Mouse (Mus musculus) liver, embryonic 16.5 days (tissue): ENCODE results near the gene Olig1. TPM values are rescaled to one million over a fixed set of nuclear protein-coding genes. Genes with fewer than 3 reads are reported as not detected.

ENCODE experiments used
- ATAC-seq: fragments of 200-750 bp; cut with Nextera tagmentation; 2 replicates; pipeline ENCODE4 v1.8.0; 2017; ENCODE audit warnings: low read depth, mild to moderate bottlenecking, moderate number of reproducible peaks, moderate library complexity
- H3K27ac ChIP-seq: fragments of 300-500 bp; sonication (generic); 2 replicates; pipeline ENCODE4 v1.5.1; 2014; ENCODE audit warnings: mild to moderate bottlenecking, low read length
- H3K27me3 ChIP-seq: fragments of 300-500 bp; sonication (generic); 2 replicates; pipeline ENCODE4 v1.6.1; 2014; ENCODE audit warnings: low read depth, low read length, mixed read lengths; ENCODE audit not compliant: control insufficient read depth, insufficient read depth
- H3K36me3 ChIP-seq: fragments of 300-500 bp; sonication (generic); 2 replicates; pipeline ENCODE4 v1.6.1; 2014; ENCODE audit warnings: mild to moderate bottlenecking; ENCODE audit not compliant: control insufficient read depth, insufficient read depth
- H3K4me1 ChIP-seq: fragments of 300-500 bp; sonication (generic); 2 replicates; pipeline ENCODE4 v1.6.1; 2014; ENCODE audit warnings: low read depth, low read length, mixed read lengths; ENCODE audit not compliant: control insufficient read depth
- H3K4me2 ChIP-seq: fragments of 300-500 bp; sonication (generic); 2 replicates; pipeline ENCODE4 v1.6.1; 2014; ENCODE audit warnings: low read depth, low read length, mixed read lengths
- H3K4me3 ChIP-seq: fragments of 300-500 bp; sonication (generic); 2 replicates; pipeline ENCODE4 v1.5.1; 2014; ENCODE audit warnings: low read depth, mild to moderate bottlenecking, low read length
- H3K9ac ChIP-seq: fragments of 300-500 bp; sonication (generic); 2 replicates; pipeline ENCODE4 v1.6.1; 2014; ENCODE audit warnings: low read depth, low read length
- H3K9me3 ChIP-seq: fragments of 300-500 bp; sonication (generic); replicated peaks from 2 replicates; pipeline ENCODE4 v1.6.1; 2016; ENCODE audit warnings: low read length; ENCODE audit not compliant: control insufficient read depth
- WGBS: fragments of 180-500 bp; shearing (Covaris S2); extraction: QIAGEN DNeasy Blood & Tissue Kit; methylation state at CpG from one replicate; pipeline ENCODE4 v1.1.7; 2014; ENCODE audit not compliant: insufficient replicate concordance; 5-methylcytosine and 5-hydroxymethylcytosine counted together
- polyA plus RNA-seq: library from polyadenylated mRNA; unstranded; fragments of >200 nt; fragmentation: Nextera tagmentation; extraction: Ambion mirVana; gene quantifications from 2 replicates; pipeline ENCODE4 v1.2.1, GENCODE M21; 2015

Olig1 gene
- polyA plus RNA-seq, 1 experiment from 2014 or later: 0.05 TPM

DNA sequence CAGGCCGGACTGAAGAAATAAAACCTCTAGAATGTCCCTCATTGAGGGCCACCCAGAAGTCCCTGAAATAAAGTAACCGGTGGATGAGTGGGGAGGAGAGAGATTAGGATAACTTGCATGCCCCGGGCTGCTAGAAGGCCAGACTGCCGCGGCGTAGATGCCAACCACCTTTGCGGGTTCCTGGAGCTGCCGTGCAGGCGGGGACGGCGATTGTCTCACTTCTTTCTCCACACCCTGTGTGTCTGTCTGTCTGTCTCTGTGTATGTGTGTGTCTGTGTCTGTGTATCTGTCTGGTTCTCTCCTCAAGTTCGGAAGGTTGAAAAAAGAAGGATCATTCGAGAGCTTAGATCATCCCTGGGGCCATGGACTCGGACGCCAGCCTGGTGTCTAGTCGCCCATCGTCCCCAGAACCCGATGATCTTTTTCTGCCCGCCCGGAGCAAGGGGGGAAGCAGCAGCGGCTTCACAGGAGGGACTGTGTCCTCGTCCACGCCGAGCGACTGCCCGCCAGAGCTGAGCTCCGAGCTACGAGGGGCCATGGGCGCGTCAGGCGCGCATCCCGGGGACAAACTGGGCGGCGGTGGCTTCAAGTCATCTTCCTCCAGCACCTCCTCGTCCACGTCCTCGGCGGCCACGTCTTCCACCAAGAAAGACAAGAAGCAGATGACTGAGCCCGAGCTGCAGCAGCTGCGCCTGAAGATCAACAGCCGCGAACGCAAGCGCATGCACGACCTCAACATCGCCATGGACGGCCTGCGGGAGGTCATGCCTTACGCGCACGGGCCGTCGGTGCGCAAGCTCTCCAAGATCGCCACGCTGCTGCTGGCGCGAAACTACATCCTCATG lies 43.3 kb upstream of the Olig1 start:
- no peak overlapping the region for H3K4me2 ChIP-seq
- no peak overlapping the region for H3K27ac ChIP-seq
- no peaks in the 10 kb centered on the region for H3K9me3 ChIP-seq
- no peak for ATAC-seq
- 1% methylated on average over 60 of the region's 60 CpGs for WGBS
- H3K4me3 ChIP-seq: no peak overlapping the region
- H3K36me3 ChIP-seq: no peaks in the 10 kb centered on the region
- H3K27me3 ChIP-seq: peaks cover 100% of the 10 kb centered on the region
- no peaks in the 10 kb centered on the region for H3K4me1 ChIP-seq
- H3K9ac ChIP-seq: no peak overlapping the region

DNA sequence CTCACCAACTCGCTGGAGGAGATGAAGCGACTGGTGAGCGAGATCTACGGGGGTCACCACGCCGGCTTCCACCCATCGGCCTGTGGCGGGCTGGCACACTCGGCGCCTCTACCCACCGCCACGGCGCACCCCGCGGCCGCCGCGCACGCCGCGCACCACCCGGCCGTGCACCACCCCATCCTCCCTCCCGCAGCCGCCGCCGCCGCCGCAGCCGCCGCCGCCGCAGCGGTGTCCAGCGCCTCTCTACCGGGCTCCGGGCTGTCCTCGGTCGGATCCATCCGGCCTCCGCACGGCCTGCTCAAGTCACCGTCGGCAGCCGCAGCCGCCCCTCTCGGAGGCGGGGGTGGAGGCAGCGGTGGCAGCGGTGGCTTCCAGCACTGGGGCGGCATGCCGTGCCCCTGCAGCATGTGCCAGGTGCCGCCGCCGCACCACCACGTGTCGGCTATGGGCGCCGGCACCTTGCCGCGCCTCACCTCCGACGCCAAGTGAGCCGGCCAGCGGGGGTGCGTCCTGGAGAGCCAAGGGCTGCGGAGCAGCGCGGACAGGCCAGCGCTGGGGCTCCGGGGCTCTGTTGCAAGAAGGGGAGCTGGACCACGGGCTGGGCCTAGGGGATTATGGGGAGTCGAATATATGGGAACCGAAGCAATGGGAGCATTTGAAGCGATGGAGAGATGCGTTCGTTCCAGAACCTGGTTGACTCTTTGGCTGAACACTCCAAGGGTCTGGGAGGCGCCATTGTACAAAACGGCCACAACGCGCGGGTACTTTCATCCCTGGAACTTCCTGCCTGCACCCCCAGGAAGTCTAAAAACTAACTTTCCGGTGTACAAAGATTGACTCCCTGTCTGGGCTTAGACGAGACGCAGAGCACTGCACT lies 42.5 kb upstream of the Olig1 start:
- Histone ChIP-seq H3K4me1 (no peaks in the 10 kb centered on the region), H3K27ac (no peak overlapping the region), H3K4me3 (no peak overlapping the region), H3K27me3 (peaks cover 100% of the 10 kb centered on the region), H3K36me3 (no peaks in the 10 kb centered on the region), H3K4me2 (no peak overlapping the region), H3K9ac (no peak overlapping the region), H3K9me3 (no peaks in the 10 kb centered on the region)
- 2% methylated on average over 83 of the region's 85 CpGs for WGBS
- ATAC-seq: no peak

DNA sequence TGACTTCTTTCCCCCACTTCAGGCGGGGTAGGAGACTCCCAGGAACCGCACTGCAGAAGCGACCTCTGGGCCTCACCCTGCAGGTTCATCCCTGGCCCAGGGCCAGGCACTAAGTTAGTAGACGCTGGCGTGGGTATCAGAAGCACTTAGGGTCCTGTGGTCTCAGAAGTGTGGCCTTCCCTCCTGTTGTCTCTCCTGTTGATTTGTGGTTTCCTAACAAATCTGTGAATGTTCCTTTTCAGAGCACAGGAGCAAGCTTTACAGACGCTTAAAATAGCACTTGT lies 41.9 kb upstream of the Olig1 start:
- H3K9ac ChIP-seq: no peak overlapping the region
- no peaks in the 10 kb centered on the region for H3K9me3 ChIP-seq
- H3K4me3 ChIP-seq: no peak overlapping the region
- peaks cover 100% of the 10 kb centered on the region for H3K27me3 ChIP-seq
- ATAC-seq: no peak
- H3K36me3 ChIP-seq: no peaks in the 10 kb centered on the region
- no peak overlapping the region for H3K27ac ChIP-seq
- WGBS: 0% methylated on average over 6 of the region's 6 CpGs
- no peaks in the 10 kb centered on the region for H3K4me1 ChIP-seq
- no peak overlapping the region for H3K4me2 ChIP-seq

DNA sequence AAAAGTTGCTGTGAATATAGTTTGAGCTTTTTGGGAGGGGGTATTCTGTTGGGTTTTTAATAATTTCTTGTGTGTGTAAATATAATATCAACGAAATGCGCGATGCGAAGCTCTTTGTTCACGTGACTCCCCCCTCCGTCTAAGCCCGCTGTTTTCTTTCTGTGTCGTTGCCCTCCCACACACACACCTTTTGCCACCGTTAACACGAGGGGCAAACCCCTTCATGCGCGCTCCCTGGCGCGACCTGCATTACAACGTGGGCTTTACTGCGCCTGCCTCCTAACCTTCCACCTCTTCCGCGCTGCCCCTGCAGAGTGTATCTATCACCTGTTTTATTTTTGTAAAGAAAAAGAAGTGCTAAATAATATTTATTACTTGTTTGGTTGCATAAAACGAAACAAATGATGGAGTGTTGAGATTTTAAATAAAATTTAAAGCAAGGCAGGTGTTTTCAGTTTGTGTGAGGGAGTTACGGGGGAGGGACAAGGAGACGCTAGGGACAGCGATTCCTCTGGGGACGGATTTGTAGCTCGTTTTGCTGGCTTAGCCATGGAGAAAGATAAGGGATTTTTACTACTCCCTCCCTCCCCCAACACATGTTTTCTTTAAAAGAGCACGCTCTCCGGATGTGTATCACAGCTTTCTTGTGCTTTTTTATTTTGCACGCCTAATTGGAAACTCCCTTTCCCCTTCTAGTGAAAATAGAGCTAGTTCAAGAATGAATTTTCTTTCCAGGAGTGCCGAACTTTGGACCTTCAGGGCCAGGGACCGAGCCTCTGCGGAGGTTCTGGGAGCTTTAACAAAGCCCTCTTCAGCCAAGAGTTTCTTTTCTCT lies 41.1 kb upstream of the Olig1 start:
- 2% methylated on average over 30 of the region's 30 CpGs for WGBS
- ATAC-seq: no peak
- H3K9me3 ChIP-seq: no peaks in the 10 kb centered on the region
- no peak overlapping the region for H3K4me3 ChIP-seq
- no peak overlapping the region for H3K4me2 ChIP-seq
- H3K27me3 ChIP-seq: peaks cover 100% of the 10 kb centered on the region
- H3K27ac ChIP-seq: no peak overlapping the region
- no peaks in the 10 kb centered on the region for H3K36me3 ChIP-seq
- no peak overlapping the region for H3K9ac ChIP-seq
- H3K4me1 ChIP-seq: no peaks in the 10 kb centered on the region

DNA sequence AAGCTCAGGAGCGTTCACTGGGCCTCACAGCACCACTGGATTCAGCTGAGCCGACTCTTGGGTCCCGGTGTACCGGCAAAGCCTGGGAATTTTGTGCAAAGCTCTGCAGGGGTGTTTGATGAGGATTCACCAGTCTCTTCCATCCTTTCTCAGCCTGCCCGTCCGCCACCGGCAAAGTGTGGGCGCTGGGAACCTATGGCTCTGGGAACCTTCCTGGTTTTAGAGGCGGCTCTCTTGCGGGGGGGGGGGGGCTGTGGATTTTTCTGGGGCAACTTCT lies 40.6 kb upstream of the Olig1 start:
- Histone ChIP-seq H3K27ac (no peak overlapping the region), H3K4me1 (no peaks in the 10 kb centered on the region), H3K36me3 (no peaks in the 10 kb centered on the region), H3K4me3 (no peak overlapping the region), H3K9ac (no peak overlapping the region), H3K27me3 (peaks cover 100% of the 10 kb centered on the region), H3K9me3 (no peaks in the 10 kb centered on the region), H3K4me2 (no peak overlapping the region)
- no peak for ATAC-seq
- WGBS: 4% methylated on average over 10 of the region's 10 CpGs

DNA sequence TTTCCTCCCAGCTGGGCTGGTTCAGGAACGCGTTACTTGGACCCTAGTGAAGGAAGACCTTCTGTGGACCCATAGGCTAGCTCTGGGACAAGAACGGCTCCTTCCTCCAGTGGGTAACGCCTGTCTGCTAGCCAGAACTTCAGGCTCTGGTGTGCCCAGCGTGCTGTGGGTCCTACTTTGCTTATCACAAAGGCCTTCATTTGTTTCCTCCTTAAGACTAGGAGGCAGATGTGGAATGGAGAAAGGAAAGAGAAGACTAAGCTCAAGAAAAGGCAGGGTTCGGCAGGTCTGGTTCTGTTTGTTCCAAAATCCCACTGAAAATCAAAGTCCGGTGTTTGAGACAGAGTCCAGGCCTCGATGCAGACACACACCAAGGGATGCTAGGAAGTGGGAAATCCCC lies 39.9 kb upstream of the Olig1 start:
- no peak for ATAC-seq

DNA sequence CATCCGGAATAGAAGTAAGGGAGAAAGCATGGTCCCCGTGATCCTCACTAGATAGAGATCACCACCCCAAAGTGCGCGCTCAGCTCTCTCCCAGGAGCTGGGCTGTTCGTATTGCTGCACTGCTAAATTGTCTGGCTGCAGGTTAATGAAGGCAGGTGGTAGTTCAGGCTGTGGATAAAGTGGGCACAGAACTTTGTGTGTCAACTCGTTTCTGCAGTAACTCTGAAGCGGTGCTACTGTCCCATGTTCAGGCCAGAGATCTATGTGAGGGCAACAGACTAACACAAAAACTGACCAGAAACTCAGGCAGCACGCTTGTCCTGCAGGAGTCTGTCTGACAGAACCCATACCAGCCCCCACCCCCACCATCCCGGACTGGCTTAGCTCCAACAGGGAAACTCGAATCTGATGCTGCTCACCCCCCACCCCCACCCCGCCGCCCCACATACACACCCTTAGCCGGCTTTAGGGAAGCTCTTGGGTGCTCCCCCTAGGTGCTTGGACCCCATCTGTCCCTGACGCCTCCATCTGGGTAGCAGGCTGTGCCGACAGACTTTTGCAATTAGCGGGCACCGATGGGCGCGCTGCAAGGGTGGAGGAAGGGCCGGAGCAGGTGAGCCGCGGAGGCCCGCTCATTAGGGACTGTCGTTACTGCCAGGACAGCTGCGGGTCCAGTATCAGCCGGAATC lies 37.6 kb upstream of the Olig1 start:
- Histone ChIP-seq H3K4me1 (no peaks in the 10 kb centered on the region), H3K27ac (no peak overlapping the region), H3K4me2 (no peak overlapping the region), H3K4me3 (no peak overlapping the region), H3K9ac (no peak overlapping the region), H3K27me3 (peaks cover 95% of the 10 kb centered on the region), H3K36me3 (no peaks in the 10 kb centered on the region), H3K9me3 (no peaks in the 10 kb centered on the region)
- 6% methylated on average over 26 of the region's 26 CpGs for WGBS
- no peak for ATAC-seq

More for the DNA sequence above, 39.9 kb upstream of the Olig1 start:
- WGBS: 13% methylated on average over 8 of the region's 8 CpGs
- Histone ChIP-seq H3K27ac (no peak overlapping the region), H3K9ac (no peak overlapping the region), H3K36me3 (no peaks in the 10 kb centered on the region), H3K9me3 (no peaks in the 10 kb centered on the region), H3K4me1 (no peaks in the 10 kb centered on the region), H3K4me2 (no peak overlapping the region), H3K4me3 (no peak overlapping the region), H3K27me3 (peaks cover 100% of the 10 kb centered on the region)

DNA sequence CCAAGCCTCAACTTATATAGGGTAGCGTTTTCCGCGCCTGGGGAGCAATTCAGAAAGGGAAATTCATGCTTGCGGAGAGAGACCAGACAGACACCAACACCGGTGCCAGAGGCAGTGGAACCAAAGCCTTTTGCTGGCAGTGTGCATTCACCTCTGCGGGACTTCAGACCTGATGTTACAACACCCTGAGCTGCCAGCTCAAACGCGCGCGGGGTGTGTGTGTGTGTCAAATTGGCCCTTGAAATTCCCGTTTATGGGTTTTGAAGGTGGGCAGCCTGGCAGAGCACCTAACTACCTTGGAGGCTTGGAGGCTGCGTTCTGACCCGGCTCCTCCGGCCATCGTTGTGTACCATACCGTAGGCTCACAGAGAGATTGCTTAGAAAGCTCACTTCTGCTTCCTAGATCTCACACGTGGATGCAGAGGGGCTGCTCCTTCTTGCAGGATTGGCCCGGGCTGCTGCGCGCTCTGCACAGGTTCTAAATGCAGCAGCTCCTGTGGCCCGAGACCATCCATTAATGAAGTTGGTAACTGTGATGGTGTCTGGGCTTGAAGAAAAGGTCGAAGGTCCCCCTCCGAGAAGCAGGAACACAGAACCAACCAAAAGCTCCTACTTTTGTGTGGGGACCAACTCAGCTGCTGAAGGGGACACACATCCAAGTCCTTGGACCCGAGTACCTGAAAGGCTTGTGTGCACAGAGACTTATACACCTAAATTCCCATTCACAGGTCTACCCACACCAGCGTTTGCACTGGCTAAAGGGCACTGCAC lies 36.9 kb upstream of the Olig1 start:
- Histone ChIP-seq H3K4me1 (no peaks in the 10 kb centered on the region), H3K27ac (no peak overlapping the region), H3K27me3 (peaks cover 94% of the 10 kb centered on the region), H3K36me3 (no peaks in the 10 kb centered on the region), H3K9ac (no peak overlapping the region), H3K4me2 (no peak overlapping the region), H3K4me3 (no peak overlapping the region), H3K9me3 (no peaks in the 10 kb centered on the region)
- 5% methylated on average over 25 of the region's 25 CpGs for WGBS
- no peak for ATAC-seq
